8 mouse cellular contexts compared by ENCODE assay signal in genomic region chr2:3683751-3684229, GRCm38 (mm10).
DNase-seq lines count a peak whose midpoint lies in the region; ATAC-seq lines count a peak whose summit lies in the region.

No protein-coding gene starts in this region.

- WGBS in heart, embryonic 11.5 days (ENCODE audit: insufficient replicate concordance): 65% methylated on average over 6 of the region's 6 CpGs
- 11% methylated on average over 6 of the region's 6 CpGs for WGBS in forebrain, embryonic 16.5 days
- 24% methylated on average over 6 of the region's 6 CpGs for WGBS in limb, embryonic 15.5 days

- H3K27ac ChIP-seq in heart, embryonic 11.5 days (ENCODE audit: low read depth, low read length): no peak overlapping the region
- peak overlapping the region; percentile 31 for H3K27ac ChIP-seq in forebrain, embryonic 16.5 days (ENCODE audit: low read length)
- H3K27ac ChIP-seq in limb, embryonic 15.5 days: 0 out of 2 replicates have a peak overlapping the region, but pooled peaks have one; percentile 14

- intact Hi-C loops in heart, postnatal 10 days (cut with DNase I): no loop called here

- no peaks in the 10 kb centered on the region for H3K36me3 ChIP-seq in heart, embryonic 11.5 days (ENCODE audit: control insufficient read depth, insufficient read depth, low read length)
- H3K36me3 ChIP-seq in forebrain, embryonic 16.5 days (ENCODE audit: control insufficient read depth, insufficient read depth): no peaks in the 10 kb centered on the region
- H3K36me3 ChIP-seq in limb, embryonic 15.5 days: no peaks in the 10 kb centered on the region

- DNase-seq in heart, postnatal 10 days: peak; percentile 41 to 45
- peak; percentile 36 for DNase-seq in Muller cell, postnatal 12 days (ENCODE audit: inconsistent ontology term)
- DNase-seq in right cerebral cortex, postnatal 14 days: no peak
- DNase-seq in spleen, postnatal 36 days (ENCODE audit: low spot score in 2 of 2): no peak
- DNase-seq in MN1 (ENCODE audit: low spot score): no peak

- H3K4me2 ChIP-seq in heart, embryonic 11.5 days: no peak overlapping the region
- H3K4me2 ChIP-seq in forebrain, embryonic 16.5 days (ENCODE audit: low read length): 0 out of 2 replicates have a peak overlapping the region, but pooled peaks have one; percentile 14
- no peak overlapping the region for H3K4me2 ChIP-seq in limb, embryonic 15.5 days

- H3K4me1 ChIP-seq in heart, embryonic 11.5 days (ENCODE audit: control insufficient read depth, insufficient read depth, low read length): no peaks in the 10 kb centered on the region
- H3K4me1 ChIP-seq in forebrain, embryonic 16.5 days (replicated peaks; ENCODE audit: control insufficient read depth, insufficient read depth, low read length): peaks cover 18% of the 10 kb centered on the region
- H3K4me1 ChIP-seq in limb, embryonic 15.5 days: peaks cover 8% of the 10 kb centered on the region; the same call in 1 of the 2 replicates

- H3K9me3 ChIP-seq in heart, embryonic 11.5 days (replicated peaks; ENCODE audit: control insufficient read depth, low read length): no peaks in the 10 kb centered on the region
- H3K9me3 ChIP-seq in forebrain, embryonic 16.5 days (ENCODE audit: control insufficient read depth, low read length): no peaks in the 10 kb centered on the region
- H3K9me3 ChIP-seq in limb, embryonic 15.5 days: no peaks in the 10 kb centered on the region

- H3K27me3 ChIP-seq in heart, embryonic 11.5 days (ENCODE audit: control insufficient read depth, insufficient read depth, low read length): no peaks in the 10 kb centered on the region
- H3K27me3 ChIP-seq in forebrain, embryonic 16.5 days (replicated peaks; ENCODE audit: control insufficient read depth, insufficient read depth, low read length): no peaks in the 10 kb centered on the region
- no peaks in the 10 kb centered on the region for H3K27me3 ChIP-seq in limb, embryonic 15.5 days

- H3K9ac ChIP-seq in heart, embryonic 11.5 days (ENCODE audit: low read depth, low read length): no peak overlapping the region
- H3K9ac ChIP-seq in forebrain, embryonic 16.5 days (replicated peaks; ENCODE audit: low read depth, low read length): no peak overlapping the region
- H3K9ac ChIP-seq in limb, embryonic 15.5 days: no peak overlapping the region

- H3K4me3 ChIP-seq in heart, embryonic 11.5 days (ENCODE audit: low read depth, low read length): no peak overlapping the region
- no peak overlapping the region for H3K4me3 ChIP-seq in forebrain, embryonic 16.5 days (replicated peaks; ENCODE audit: low read length)
- no peak overlapping the region for H3K4me3 ChIP-seq in limb, embryonic 15.5 days

- ATAC-seq in heart, embryonic 11.5 days (replicated peaks; ENCODE audit: insufficient number of reproducible peaks, low FRiP score, low TSS enrichment): no peak
- ATAC-seq in forebrain, embryonic 16.5 days: peak; percentile 66
- ATAC-seq in limb, embryonic 15.5 days (ENCODE audit: insufficient number of reproducible peaks, low FRiP score, low TSS enrichment, low read depth): 0 out of 2 replicates have a peak, but pooled peaks have one; percentile 40

Comparison
In these comparisons a context has a peak if more than half of its experiments do, and no peak if none do; other contexts are left out.
1. DNase-seq: peak in heart, postnatal 10 days (2 of 2) and Muller cell, postnatal 12 days (single experiment); none in right cerebral cortex, postnatal 14 days (single experiment), spleen, postnatal 36 days (0 of 2) and MN1 (single experiment).